Mouse (Mus musculus) heart, adult 2 months (tissue): Measurements from ENCODE around the gene Ttll8.

ENCODE experiments used
- CTCF ChIP-seq: fragments of 200-600 bp; IDR thresholded peaks from 2 replicates; pipeline ENCODE4 v1.8.1; 2022; ENCODE audit warnings: antibody characterized with exemption, mild to moderate bottlenecking, moderate library complexity
- POLR2A ChIP-seq: fragments of 200-500 bp; IDR thresholded peaks from 2 replicates; pipeline ENCODE4 v1.6.1; 2011; ENCODE audit warnings: mild to moderate bottlenecking, low read depth, low read length, control low read depth; ENCODE audit not compliant: insufficient read depth

GRCm38 (mm10) chr15:88895119-88895518, 59.1 kb downstream of the Ttll8 start:
- no peak for TF ChIP-seq CTCF
- TF ChIP-seq POLR2A, result no peak
